Mouse (Mus musculus): ENCODE results near the gene Gse1. TPM values are rescaled to one million over a fixed set of nuclear protein-coding genes. Genes with fewer than 3 reads are reported as not detected.

The Gse1 gene
- polyA plus RNA-seq, 1 experiment from 2014 or later = 14.3 TPM

GRCm38 (mm10) chr8:120549321-120549921, 321.2 kb downstream of the Gse1 start:
- Histone ChIP-seq H3K4me1 (ENCODE audit: insufficient read depth) (peaks cover 31% of the 10 kb centered on the region), H3K36me3 (ENCODE audit: insufficient read depth) (0 out of 2 replicates have a peak, but pooled peaks cover 3% of the 10 kb centered on the region), H3K27me3 (ENCODE audit: insufficient read depth, low read length) (no peaks in the 10 kb centered on the region), H3K4me2 (peak overlapping the region; percentile 39; the same call in 1 of the 2 replicates), H3K9ac (peak overlapping the region; percentile 40; the same call in 1 of the 2 replicates), H3K9me3 (ENCODE audit: low read depth, low read length) (no peaks in the 10 kb centered on the region), H3K27ac (ENCODE audit: low read depth) (no peak overlapping the region; the same call in 1 of the 2 replicates), H3K4me3 (ENCODE audit: low read depth, low read length) (no peak overlapping the region)
- peak; percentile 40 for ATAC-seq (ENCODE audit: insufficient read depth)
- 16% methylated on average over 25 of the region's 25 CpGs for WGBS
- no peak for TF ChIP-seq CTCF (IDR thresholded peaks at IDR 0.05; ENCODE audit: low read depth)
- peak; percentile 56 for DNase-seq

- H3K9ac ChIP-seq = peak overlapping the region; percentile 40; the same call in 1 of the 2 replicates
- no peaks in the 10 kb centered on the region for H3K27me3 ChIP-seq (ENCODE audit: insufficient read depth, low read length)
- H3K4me2 ChIP-seq = peak overlapping the region; percentile 39; the same call in 1 of the 2 replicates
- H3K36me3 ChIP-seq (ENCODE audit: insufficient read depth) = 0 out of 2 replicates have a peak, but pooled peaks cover 8% of the 10 kb centered on the region
- H3K4me3 ChIP-seq (ENCODE audit: low read depth, low read length) = no peak overlapping the region
- H3K9me3 ChIP-seq (ENCODE audit: low read depth, low read length) = no peaks in the 10 kb centered on the region
- no peak for TF ChIP-seq CTCF (IDR thresholded peaks at IDR 0.05; ENCODE audit: low read depth)
- peak overlapping the region; percentile 36; the same call in 1 of the 2 replicates for H3K27ac ChIP-seq (ENCODE audit: low read depth)
- H3K4me1 ChIP-seq (ENCODE audit: insufficient read depth) = peaks cover 31% of the 10 kb centered on the region
- DNase-seq (no peak), ATAC-seq (ENCODE audit: insufficient read depth) (peak; percentile 25; the same call in 1 of the 2 replicates)
- 30% methylated on average over 11 of the region's 11 CpGs for WGBS
These were observed 321.7 kb downstream of the Gse1 start for GRCm38 (mm10) chr8:120549922-120550321.

GRCm38 (mm10) chr8:120550430-120550829, 322.2 kb downstream of the Gse1 start:
- WGBS = 31% methylated on average over 12 of the region's 12 CpGs
- Histone ChIP-seq H3K27me3 (ENCODE audit: insufficient read depth, low read length) (no peaks in the 10 kb centered on the region), H3K36me3 (ENCODE audit: insufficient read depth) (0 out of 2 replicates have a peak, but pooled peaks cover 11% of the 10 kb centered on the region), H3K9me3 (ENCODE audit: low read depth, low read length) (no peaks in the 10 kb centered on the region), H3K4me3 (ENCODE audit: low read depth, low read length) (no peak overlapping the region), H3K27ac (ENCODE audit: low read depth) (peak overlapping the region; percentile 36; the same call in 1 of the 2 replicates), H3K4me1 (ENCODE audit: insufficient read depth) (peaks cover 31% of the 10 kb centered on the region), H3K4me2 (no peak overlapping the region), H3K9ac (no peak overlapping the region)
- DNase-seq = no peak
- no peak for ATAC-seq (ENCODE audit: insufficient read depth)
- no peak for TF ChIP-seq CTCF (IDR thresholded peaks at IDR 0.05; ENCODE audit: low read depth)

- H3K9me3 ChIP-seq (ENCODE audit: low read depth, low read length) = no peaks in the 10 kb centered on the region
- 0 out of 2 replicates have a peak, but pooled peaks cover 11% of the 10 kb centered on the region for H3K36me3 ChIP-seq (ENCODE audit: insufficient read depth)
- H3K4me3 ChIP-seq (ENCODE audit: low read depth, low read length) = no peak overlapping the region
- no peaks in the 10 kb centered on the region for H3K27me3 ChIP-seq (ENCODE audit: insufficient read depth, low read length)
- DNase-seq (no peak), ATAC-seq (ENCODE audit: insufficient read depth) (no peak)
- no peak for TF ChIP-seq CTCF (IDR thresholded peaks at IDR 0.05; ENCODE audit: low read depth)
- H3K9ac ChIP-seq = no peak overlapping the region
- WGBS = 71% methylated on average over 11 of the region's 11 CpGs
- H3K4me1 ChIP-seq (ENCODE audit: insufficient read depth) = peaks cover 31% of the 10 kb centered on the region
- no peak overlapping the region for H3K27ac ChIP-seq (ENCODE audit: low read depth)
- no peak overlapping the region for H3K4me2 ChIP-seq
These were observed 322.9 kb downstream of the Gse1 start for GRCm38 (mm10) chr8:120550937-120551676.

- no peak for DNase-seq
- Histone ChIP-seq H3K4me2 (no peak overlapping the region), H3K27ac (ENCODE audit: low read depth) (no peak overlapping the region), H3K36me3 (ENCODE audit: insufficient read depth) (0 out of 2 replicates have a peak, but pooled peaks cover 15% of the 10 kb centered on the region), H3K4me3 (ENCODE audit: low read depth, low read length) (no peak overlapping the region), H3K9ac (no peak overlapping the region), H3K4me1 (ENCODE audit: insufficient read depth) (peaks cover 35% of the 10 kb centered on the region), H3K9me3 (ENCODE audit: low read depth, low read length) (no peaks in the 10 kb centered on the region), H3K27me3 (ENCODE audit: insufficient read depth, low read length) (no peaks in the 10 kb centered on the region)
- TF ChIP-seq CTCF (IDR thresholded peaks at IDR 0.05; ENCODE audit: low read depth) = no peak
- no peak for ATAC-seq (ENCODE audit: insufficient read depth)
- 85% methylated on average over 3 of the region's 3 CpGs for WGBS
These were observed 323.4 kb downstream of the Gse1 start for GRCm38 (mm10) chr8:120551677-120551980.

- H3K9me3 ChIP-seq (ENCODE audit: low read depth, low read length) = no peaks in the 10 kb centered on the region
- H3K36me3 ChIP-seq (ENCODE audit: insufficient read depth) = 0 out of 2 replicates have a peak, but pooled peaks cover 15% of the 10 kb centered on the region
- no peak overlapping the region for H3K27ac ChIP-seq (ENCODE audit: low read depth)
- no peak for TF ChIP-seq CTCF (IDR thresholded peaks at IDR 0.05; ENCODE audit: low read depth)
- H3K27me3 ChIP-seq (ENCODE audit: insufficient read depth, low read length) = no peaks in the 10 kb centered on the region
- H3K4me2 ChIP-seq = no peak overlapping the region
- DNase-seq = no peak
- no peak for ATAC-seq (ENCODE audit: insufficient read depth)
- H3K9ac ChIP-seq = no peak overlapping the region
- WGBS = 82% methylated on average over 11 of the region's 11 CpGs
- H3K4me1 ChIP-seq (ENCODE audit: insufficient read depth) = peaks cover 40% of the 10 kb centered on the region
- H3K4me3 ChIP-seq (ENCODE audit: low read depth, low read length) = no peak overlapping the region
These were observed 324.3 kb downstream of the Gse1 start for GRCm38 (mm10) chr8:120552509-120552908.

Measured in lung, embryonic 14.5 days (tissue).